ENCODE assay signal across 8 mouse cellular contexts in the genomic region with DNA sequence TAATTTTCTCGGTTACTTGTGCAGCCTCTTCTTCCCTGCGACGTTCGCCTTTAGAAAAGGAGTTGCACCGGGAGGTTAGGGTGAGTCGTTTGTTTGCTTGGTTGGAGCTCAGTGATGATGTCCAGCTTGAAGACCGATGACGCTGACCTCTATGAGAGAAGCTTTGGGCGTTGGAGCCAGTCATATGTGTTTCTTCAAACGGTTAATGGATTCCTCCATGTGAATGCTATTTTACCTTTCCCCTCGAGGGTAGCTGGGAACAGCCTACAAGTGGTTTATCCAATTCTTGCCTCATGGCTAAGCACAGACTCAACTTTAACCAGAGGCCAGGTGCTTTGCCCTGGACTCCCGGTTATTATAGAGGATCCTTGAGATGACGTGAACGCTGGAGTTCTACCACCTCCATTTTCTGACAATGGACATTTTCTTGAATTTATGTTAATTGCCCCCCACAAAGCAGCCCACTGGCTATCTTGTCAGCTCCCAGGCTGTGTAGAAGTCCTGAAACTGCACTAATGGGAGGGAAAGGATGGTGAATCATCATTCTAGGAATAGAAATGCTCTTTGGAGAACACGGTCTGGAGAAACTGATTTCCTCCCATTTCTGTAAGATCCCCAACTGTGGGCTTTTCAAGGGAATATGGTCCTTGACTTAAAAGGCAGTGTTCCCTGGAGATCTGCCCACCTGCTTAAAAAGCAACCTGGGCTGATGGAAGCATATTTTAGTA. TPM values are rescaled to one million over a fixed set of nuclear protein-coding genes. Genes with fewer than 3 reads are reported as not detected.
DNase-seq lines count a peak whose midpoint lies in the region; ATAC-seq and TF ChIP-seq lines count a peak whose summit lies in the region.

No protein-coding gene starts in this region.

- intact Hi-C loops in gastrocnemius, postnatal 36 days (cut with DNase I) = no loop called here

- H3K27ac ChIP-seq in embryonic facial prominence, embryonic 11.5 days (replicated peaks; ENCODE audit: low read depth, low read length) = peak overlapping the region; percentile 20; the same call in 1 of the 2 replicates
- peak overlapping the region; percentile 98 for H3K27ac ChIP-seq in hindbrain, embryonic 13.5 days
- no peak overlapping the region for H3K27ac ChIP-seq in liver, embryonic 11.5 days (ENCODE audit: low read depth, low read length)

- H3K27me3 ChIP-seq in embryonic facial prominence, embryonic 11.5 days (ENCODE audit: control insufficient read depth, insufficient read depth, low read length) = no peaks in the 10 kb centered on the region
- H3K27me3 ChIP-seq in hindbrain, embryonic 13.5 days = peaks cover 3% of the 10 kb centered on the region; the same call in 1 of the 2 replicates
- peaks cover 33% of the 10 kb centered on the region for H3K27me3 ChIP-seq in liver, embryonic 11.5 days (replicated peaks; ENCODE audit: control insufficient read depth, insufficient read depth, low read length)

- peak overlapping the region; percentile 67 for H3K9ac ChIP-seq in embryonic facial prominence, embryonic 11.5 days (replicated peaks; ENCODE audit: low read length)
- peak overlapping the region; percentile 71 for H3K9ac ChIP-seq in hindbrain, embryonic 13.5 days
- H3K9ac ChIP-seq in liver, embryonic 11.5 days (ENCODE audit: low read depth, low read length) = 0 out of 2 replicates have a peak overlapping the region, but pooled peaks have one; percentile 35

- H3K36me3 ChIP-seq in embryonic facial prominence, embryonic 11.5 days (replicated peaks; ENCODE audit: control insufficient read depth, insufficient read depth, low read depth, low read length) = no peaks in the 10 kb centered on the region
- H3K36me3 ChIP-seq in hindbrain, embryonic 13.5 days = no peaks in the 10 kb centered on the region
- H3K36me3 ChIP-seq in liver, embryonic 11.5 days (ENCODE audit: control insufficient read depth, insufficient read depth, low read length) = no peaks in the 10 kb centered on the region

- H3K4me3 ChIP-seq in lung, adult 2 months (replicated peaks; ENCODE audit: extremely low read depth, low read depth, low read length) = peak overlapping the region; percentile 97
- H3K4me3 ChIP-seq in embryonic facial prominence, embryonic 11.5 days (ENCODE audit: low read depth, low read length) = peak overlapping the region; percentile 92
- H3K4me3 ChIP-seq in hindbrain, embryonic 13.5 days = peak overlapping the region; percentile 99
- H3K4me3 ChIP-seq in liver, embryonic 11.5 days (ENCODE audit: low read depth, low read length) = peak overlapping the region; percentile 74

- peak overlapping the region; percentile 66 for H3K4me2 ChIP-seq in embryonic facial prominence, embryonic 11.5 days (ENCODE audit: low read depth, low read length)
- H3K4me2 ChIP-seq in hindbrain, embryonic 13.5 days = peak overlapping the region; percentile 58
- peak overlapping the region; percentile 96 for H3K4me2 ChIP-seq in liver, embryonic 11.5 days

- DNase-seq in lung, adult 2 months = peak; percentile 54
- DNase-seq in lung, postnatal 25 days (ENCODE audit: low spot score) = no peak
- DNase-seq in embryonic facial prominence, embryonic 11.5 days (ENCODE audit: low spot score) = peak; percentile 54
- no peak for DNase-seq in liver, embryonic 11.5 days (ENCODE audit: low spot score)
- DNase-seq in skeletal muscle tissue, adult 2 months (ENCODE audit: low read depth, low spot score) = peak; percentile 54
- no peak for DNase-seq in spleen, postnatal 36 days (ENCODE audit: low spot score in 2 of 2)
- DNase-seq in gastrocnemius, postnatal 36 days = no peak

- peak; percentile 4; the same call in 1 of the 2 replicates for ATAC-seq in embryonic facial prominence, embryonic 11.5 days (replicated peaks; ENCODE audit: insufficient number of reproducible peaks, low FRiP score, low TSS enrichment, low read depth)
- peak; percentile 34 for ATAC-seq in hindbrain, embryonic 13.5 days (ENCODE audit: low FRiP score)
- no peak for ATAC-seq in liver, embryonic 11.5 days (replicated peaks; ENCODE audit: low FRiP score)

- no peak for TF ChIP-seq CTCF in lung, adult 2 months (IDR thresholded peaks at IDR 0.05; ENCODE audit: insufficient read depth, low read length)

- H3K4me1 ChIP-seq in lung, adult 2 months (ENCODE audit: control insufficient read depth, insufficient read depth, low read length) = peaks cover 6% of the 10 kb centered on the region
- no peaks in the 10 kb centered on the region for H3K4me1 ChIP-seq in embryonic facial prominence, embryonic 11.5 days (ENCODE audit: control insufficient read depth, insufficient read depth, low read length)
- peaks cover 32% of the 10 kb centered on the region for H3K4me1 ChIP-seq in hindbrain, embryonic 13.5 days (replicated peaks)
- H3K4me1 ChIP-seq in liver, embryonic 11.5 days (replicated peaks; ENCODE audit: control insufficient read depth, insufficient read depth, low read length) = peaks cover 2% of the 10 kb centered on the region

- H3K9me3 ChIP-seq in embryonic facial prominence, embryonic 11.5 days (replicated peaks; ENCODE audit: control insufficient read depth, low read length) = no peaks in the 10 kb centered on the region
- H3K9me3 ChIP-seq in hindbrain, embryonic 13.5 days = no peaks in the 10 kb centered on the region
- no peaks in the 10 kb centered on the region for H3K9me3 ChIP-seq in liver, embryonic 11.5 days (ENCODE audit: control insufficient read depth, low read length)

- 2% methylated on average over 15 of the region's 15 CpGs for WGBS in lung, adult 2 months
- 6% methylated on average over 15 of the region's 15 CpGs for WGBS in embryonic facial prominence, embryonic 11.5 days
- WGBS in hindbrain, embryonic 13.5 days = 6% methylated on average over 15 of the region's 15 CpGs
- WGBS in liver, embryonic 11.5 days = 8% methylated on average over 15 of the region's 15 CpGs

- no peak for TF ChIP-seq POLR2A in lung, adult 2 months (IDR thresholded peaks at IDR 0.05; ENCODE audit: borderline replicate concordance, extremely low read depth, low read depth, low read length)

RNA-seq across cellular contexts. Expression of a gene that starts 0.8 kb away (rescaled TPM):
- 222 and 294 TPM in 2 replicates for polyA plus RNA-seq in lung, adult 2 months (2012; rRNA removed)
- 68.3 and 69.7 TPM in 2 replicates for polyA plus RNA-seq in embryonic facial prominence, embryonic 11.5 days (2014; fragmentation: Nextera tagmentation; extraction: Ambion mirVana)
- 154 and 156 TPM in 2 replicates for polyA plus RNA-seq in hindbrain, embryonic 13.5 days (2015; fragmentation: Nextera tagmentation; extraction: Ambion mirVana)
- 43.7 and 45.8 TPM in 2 replicates for polyA plus RNA-seq in liver, embryonic 11.5 days (2014; fragmentation: Nextera tagmentation; extraction: Ambion mirVana)
- 100 to 1,000 TPM; 104 to 125 TPM for total RNA-seq in gastrocnemius, postnatal 36 days (2021)

Comparison
In these comparisons a context has a peak if more than half of its experiments do, and no peak if none do; other contexts are left out.
1. DNase-seq: peak in lung, adult 2 months (single experiment), embryonic facial prominence, embryonic 11.5 days (single experiment) and skeletal muscle tissue, adult 2 months (single experiment); none in lung, postnatal 25 days (single experiment), liver, embryonic 11.5 days (single experiment), spleen, postnatal 36 days (0 of 2) and gastrocnemius, postnatal 36 days (0 of 2).
2. Peak in every context shown above with its lines, with median percentiles within 50 percentile points of each other: H3K4me3 ChIP-seq, H3K4me2 ChIP-seq and H3K9ac ChIP-seq.